Mouse (Mus musculus): Measurements from ENCODE around the gene Aldh8a1. TPM values are rescaled to one million over a fixed set of nuclear protein-coding genes. Genes with fewer than 3 reads are reported as not detected.

Aldh8a1 gene
- total RNA-seq, 2 experiments from 2014 or later, result 0.20 to 0.23 TPM

DNA sequence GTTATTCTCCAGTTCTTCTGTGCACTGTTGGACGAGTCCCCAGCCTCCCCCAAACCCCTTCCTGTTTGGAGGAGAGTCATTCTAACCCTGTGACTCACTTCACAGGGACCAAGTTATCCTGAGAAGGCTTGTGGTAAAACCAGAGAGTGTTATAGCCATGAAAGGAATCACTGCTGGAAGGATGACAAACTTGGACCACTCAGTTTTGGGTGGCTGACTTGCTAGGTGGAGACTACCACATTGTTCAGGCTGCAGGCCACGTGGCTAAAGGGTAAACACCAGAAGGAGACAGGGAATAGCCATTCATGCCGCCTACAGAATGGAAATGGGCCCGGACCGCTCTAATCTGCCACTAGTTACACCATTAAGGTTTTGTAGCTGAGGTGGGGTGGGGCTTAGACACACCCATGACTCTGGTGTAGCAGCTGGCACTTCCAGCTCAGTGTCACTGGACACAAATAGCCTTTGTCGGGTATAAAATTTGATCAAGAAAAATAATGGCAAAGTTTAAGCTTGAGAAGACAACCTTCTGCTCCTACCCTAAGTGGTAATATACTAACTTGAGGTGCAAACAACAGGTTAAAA lies 34.6 kb downstream of the Aldh8a1 start:
- no peak for DNase-seq (ENCODE audit: extremely low spot score in 1 of 2, low spot score in 1 of 2)

DNA sequence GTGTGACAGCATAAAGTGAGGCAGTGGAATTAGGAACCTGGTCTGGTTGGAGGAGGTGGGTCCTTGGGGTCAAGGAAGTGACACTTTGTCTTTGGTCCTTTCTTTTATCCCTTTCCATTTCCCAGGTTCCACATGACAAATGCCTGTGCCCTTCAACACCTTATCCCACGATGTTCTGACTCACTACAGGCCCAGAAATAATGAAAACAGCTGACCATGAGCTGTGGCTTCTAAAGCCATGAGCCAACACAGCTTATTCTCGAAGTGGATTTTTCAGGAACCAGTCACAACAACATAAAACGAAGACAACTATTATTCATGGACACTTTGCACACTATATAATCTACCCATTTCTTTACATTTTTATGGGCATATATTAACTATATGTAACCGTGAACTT lies 37.9 kb downstream of the Aldh8a1 start:
- DNase-seq (ENCODE audit: extremely low spot score in 1 of 2, low spot score in 1 of 2), result no peak

DNA sequence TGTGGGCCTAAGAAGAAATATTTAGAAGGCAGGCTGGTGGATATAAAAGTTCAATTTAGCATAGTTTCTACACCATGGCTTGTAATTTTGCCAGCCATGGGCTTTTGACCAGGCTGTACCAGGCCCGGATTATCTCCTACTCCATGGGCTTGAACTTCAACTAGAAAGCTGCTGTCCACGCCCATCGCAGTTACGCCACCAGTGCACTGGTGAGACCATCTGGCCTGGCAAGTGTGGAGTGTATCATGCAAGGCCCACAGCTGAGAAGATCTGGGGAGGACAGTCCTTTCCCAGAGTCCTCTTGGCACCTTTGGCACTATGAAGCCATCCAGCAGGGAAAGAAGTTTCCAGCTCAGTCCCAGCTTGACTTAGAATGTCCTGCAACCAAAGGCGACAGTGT lies 39.1 kb downstream of the Aldh8a1 start:
- no peak for DNase-seq (ENCODE audit: extremely low spot score in 1 of 2, low spot score in 1 of 2)

DNA sequence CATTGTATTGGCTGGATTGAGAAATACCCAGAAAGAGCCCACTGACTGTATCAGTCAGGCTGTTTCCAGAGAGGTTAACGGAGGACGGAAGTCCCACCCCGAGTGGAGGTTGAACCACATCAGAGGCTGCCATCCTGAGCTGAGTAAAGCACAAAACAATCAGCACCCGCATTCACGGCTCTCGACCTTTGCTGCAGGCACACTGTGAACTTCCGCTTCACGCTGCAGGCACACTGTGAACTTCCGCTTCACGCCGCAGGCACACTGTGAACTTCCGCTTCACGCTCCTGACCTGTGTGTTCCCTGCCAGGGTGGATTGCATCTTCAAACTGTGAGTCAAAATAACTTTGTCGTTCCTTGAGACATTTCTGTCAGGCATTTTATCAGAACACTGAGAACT lies 42.1 kb downstream of the Aldh8a1 start:
- no peak for DNase-seq (ENCODE audit: extremely low spot score in 1 of 2, low spot score in 1 of 2)

DNA sequence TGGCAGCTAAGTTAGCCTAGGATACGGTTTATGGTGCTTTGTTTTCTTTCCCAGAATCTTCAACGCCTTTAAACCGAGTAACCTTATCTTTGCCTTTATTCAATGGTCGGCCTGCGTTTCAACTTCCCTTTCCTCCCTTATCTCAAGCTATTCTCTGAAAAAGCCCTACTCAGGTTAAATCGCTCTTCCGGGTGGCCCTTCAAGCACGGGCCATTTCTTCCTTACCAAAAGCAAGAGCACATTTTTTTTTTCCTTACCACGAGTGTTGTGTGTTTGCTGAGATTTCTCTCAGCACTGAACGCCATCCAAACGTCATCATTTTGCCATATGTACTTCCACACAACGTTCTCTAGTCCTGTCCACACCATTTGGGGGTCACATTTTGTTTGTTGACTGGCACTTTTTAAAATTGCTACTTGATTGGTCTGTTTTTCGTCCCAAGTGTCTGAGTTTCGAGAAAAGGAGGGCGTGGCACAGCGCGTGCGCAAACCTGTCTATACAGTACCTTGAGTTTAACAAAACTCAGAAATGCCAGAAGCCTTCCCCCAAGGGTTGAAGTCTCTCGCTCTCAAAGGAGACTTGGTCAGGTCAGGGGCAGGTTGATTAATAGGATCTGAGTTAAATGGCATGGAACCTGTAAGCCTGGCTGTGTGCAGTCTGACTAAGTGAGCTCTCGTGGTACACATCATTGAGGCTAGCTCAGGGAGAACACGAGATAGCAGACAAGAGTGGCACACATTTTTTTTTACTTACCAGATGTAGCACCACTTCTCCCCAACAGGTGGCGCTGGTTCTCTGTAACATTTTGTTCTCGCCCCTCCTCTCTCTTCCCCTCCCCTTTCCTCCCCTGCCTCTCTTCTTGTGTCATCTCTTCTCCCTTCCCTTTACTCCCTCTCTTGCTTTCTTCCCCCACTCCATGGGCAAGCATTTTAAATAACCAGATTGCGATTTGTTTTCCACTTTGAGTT lies 43.6 kb downstream of the Aldh8a1 start:
- DNase-seq (ENCODE audit: extremely low spot score in 1 of 2, low spot score in 1 of 2), result peak; percentile 18 to 62

DNA sequence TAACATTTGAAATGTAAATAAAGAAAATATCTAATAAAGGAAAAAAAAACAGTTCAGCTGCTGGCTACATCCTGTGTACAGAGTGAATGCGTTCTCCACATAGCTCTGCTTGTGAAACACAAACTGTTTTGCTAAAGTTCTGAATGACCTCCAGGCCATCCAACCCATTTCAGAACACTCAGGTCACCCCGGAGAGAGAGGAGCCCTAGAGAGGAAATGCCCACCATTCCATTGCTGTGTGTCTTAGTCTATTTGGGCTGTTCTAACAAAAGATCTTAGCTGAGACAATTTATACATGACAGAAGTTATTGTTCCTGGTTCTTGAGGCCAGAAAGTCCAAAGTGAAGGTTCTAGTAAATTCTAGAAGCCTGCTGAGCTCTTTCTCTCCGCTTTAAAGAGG lies 49.4 kb downstream of the Aldh8a1 start:
- no peak for DNase-seq (ENCODE audit: extremely low spot score in 1 of 2, low spot score in 1 of 2)

DNA sequence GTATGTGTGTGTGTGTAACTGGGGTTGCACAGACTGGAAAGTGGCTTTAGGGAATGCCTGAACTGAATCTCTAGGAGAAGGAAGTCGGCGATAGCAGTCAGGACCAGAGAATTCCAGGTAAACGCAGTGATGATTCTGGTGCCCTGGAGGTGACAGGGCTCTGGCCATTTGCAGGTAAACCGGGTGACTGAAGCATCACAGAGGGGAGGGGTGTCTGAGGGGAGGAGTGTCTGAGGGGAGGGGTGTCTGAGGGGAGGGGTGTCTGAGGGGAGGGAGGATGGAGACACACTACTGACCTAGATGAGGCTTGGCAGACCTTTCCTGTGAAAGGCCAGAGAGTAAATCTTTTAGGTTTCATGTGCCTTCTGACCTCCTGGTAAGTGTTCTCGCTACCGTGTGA lies 50.9 kb downstream of the Aldh8a1 start:
- DNase-seq (ENCODE audit: extremely low spot score in 1 of 2, low spot score in 1 of 2), result no peak

DNA sequence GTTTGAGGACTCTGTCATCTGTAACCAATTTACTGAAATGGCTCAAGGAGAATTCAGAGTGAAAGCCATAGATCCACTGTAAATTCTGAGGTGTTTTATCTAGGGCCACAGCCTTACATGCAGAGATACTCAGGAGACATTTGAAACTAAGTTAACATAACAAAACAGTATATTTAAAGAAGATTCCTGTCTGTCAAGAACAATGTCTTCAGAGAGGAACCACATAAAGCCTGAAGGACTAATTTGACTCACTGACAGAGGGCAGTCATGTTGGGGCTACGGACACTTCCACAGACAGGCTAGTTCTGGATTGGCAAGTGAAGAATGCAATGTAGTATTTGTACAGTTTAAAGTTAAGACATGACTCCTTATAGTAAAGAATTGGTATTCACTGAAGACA lies 62.2 kb downstream of the Aldh8a1 start:
- no peak for DNase-seq (ENCODE audit: extremely low spot score in 1 of 2, low spot score in 1 of 2)

DNA sequence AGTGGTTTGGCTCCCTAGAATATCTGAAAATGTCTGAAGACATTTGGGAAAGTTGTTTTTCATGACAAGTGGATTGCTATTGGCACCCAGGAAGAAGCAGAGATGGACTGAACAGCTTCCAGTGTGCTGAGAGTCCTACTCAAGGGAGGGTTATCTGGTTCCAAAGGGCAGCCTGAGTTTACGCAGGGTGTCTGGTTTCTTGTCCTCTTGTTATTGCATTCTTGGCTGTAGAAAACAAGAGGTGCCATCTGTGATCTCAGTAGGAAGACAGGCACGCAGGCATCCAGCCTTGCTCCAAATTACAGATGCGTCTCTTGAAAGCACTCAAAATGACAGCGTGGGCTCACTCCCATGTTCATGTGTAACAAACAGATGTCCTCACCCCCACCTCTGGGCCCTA lies 63.9 kb downstream of the Aldh8a1 start:
- DNase-seq (ENCODE audit: extremely low spot score in 1 of 2, low spot score in 1 of 2), result no peak

DNA sequence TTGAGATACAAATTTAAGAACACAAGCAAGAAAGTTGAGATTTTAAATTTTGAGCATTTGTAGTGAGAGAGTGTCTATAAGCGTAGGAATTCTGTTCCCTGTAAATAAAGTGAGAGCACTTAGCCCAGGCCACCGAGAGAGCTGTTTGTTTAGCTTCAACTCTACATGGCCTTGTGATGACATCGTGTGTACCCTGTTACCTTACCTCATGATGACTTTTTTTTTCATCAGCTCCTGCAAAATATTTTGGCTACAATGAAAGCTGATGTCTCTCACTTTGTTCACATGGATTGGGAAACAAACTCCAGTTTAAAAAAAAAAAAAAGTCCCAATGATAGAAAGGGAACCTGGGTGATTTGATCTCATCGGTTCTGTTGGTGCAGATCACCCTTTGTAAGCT lies 64.6 kb downstream of the Aldh8a1 start:
- no peak for DNase-seq (ENCODE audit: extremely low spot score in 1 of 2, low spot score in 1 of 2)

DNA sequence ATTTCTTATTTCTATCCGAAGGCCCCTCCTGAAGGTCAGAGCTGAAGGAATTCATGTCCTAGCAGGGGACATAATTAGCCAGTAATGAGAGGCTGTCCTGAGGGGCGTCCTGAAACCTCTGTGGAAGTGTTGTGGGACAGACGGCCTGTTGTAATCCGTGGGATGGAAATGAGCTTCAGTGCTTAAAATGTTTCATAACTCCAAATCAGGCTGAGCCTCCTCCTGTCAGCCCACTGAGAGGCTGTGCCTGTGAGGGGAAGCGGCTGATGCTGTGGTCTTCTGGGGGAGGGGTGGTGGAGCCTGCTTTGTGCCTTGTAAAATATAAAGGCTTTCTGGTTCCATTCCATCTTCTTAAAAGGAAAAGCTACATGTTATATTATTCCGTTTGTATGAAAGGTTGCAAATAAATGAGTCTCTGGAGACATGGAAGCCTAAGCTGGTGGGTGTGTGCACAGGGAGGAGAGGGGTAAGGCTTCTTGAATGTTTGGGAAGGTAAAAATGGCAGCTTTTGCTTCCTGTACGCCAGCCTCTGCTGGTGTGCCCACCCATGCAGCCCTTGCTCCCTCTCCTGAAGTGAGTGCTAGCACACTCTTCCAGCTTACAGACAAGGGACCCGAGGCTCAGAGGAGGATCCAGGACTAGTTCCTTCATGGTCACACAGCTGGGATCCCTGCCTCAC lies 66.7 kb downstream of the Aldh8a1 start:
- DNase-seq (ENCODE audit: extremely low spot score in 1 of 2, low spot score in 1 of 2), result no peak

DNA sequence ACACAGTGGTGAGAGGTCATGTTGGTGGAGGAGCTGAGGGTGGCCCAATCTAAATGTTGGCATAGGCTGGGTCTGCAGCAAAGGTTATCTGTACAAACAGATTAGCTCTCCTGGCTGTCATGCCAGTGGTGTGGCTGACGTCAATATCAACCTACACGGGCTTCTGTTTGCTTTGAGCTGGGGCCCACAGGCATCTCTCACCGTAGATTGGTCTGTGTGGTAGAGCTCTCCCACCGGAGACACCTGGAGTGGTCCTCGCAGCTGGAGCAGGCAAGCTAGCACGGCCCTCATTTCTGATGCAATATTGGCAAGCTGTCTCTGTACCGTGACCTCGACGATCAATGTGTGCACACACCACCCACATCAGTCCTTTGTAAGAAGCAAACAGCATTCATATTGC lies 67.3 kb downstream of the Aldh8a1 start:
- DNase-seq (ENCODE audit: extremely low spot score in 1 of 2, low spot score in 1 of 2), result no peak

Other genes with a start within 250 kb of the Aldh8a1 start
- gene Myb, start 216.3 kb upstream of the Aldh8a1 start, total RNA-seq (2021), result under 1 TPM; 0.52 to 0.89 TPM
- gene Hbs1l, start 81.3 kb upstream of the Aldh8a1 start, total RNA-seq (2021), result 10 to 100 TPM; 63.3 to 73.2 TPM
- gene 1700020N01Rik, start 215.9 kb downstream of the Aldh8a1 start, total RNA-seq (2021), result not detected

Data from layer of hippocampus, postnatal 25 days (tissue).